Mouse (Mus musculus) Patski (cell line): ENCODE measurements around the gene Bcl3. TPM values are rescaled to one million over a fixed set of nuclear protein-coding genes. Genes with fewer than 3 reads are reported as not detected.

Source experiments
- ATAC-seq: fragments of 100-300 bp; one replicate; pipeline ENCODE4 v1.8.0; 2021
- CTCF ChIA-PET: fragments of 350-600 bp; sonication (Branson Sonifier 250); formaldehyde crosslinking; loops from one replicate; lab custom pipeline; 2022; ENCODE audit warnings: inconsistent platforms; lab: Charles Lee
- POLR2A ChIA-PET: fragments of 350-600 bp; sonication (Branson Sonifier 250); formaldehyde crosslinking; loops from one replicate; lab custom pipeline; 2022; ENCODE audit warnings: antibody characterized with exemption, inconsistent platforms; lab: Charles Lee
- DNase-seq: peaks from one replicate; pipeline ENCODE4 v3.0.0-alpha.2; 2011; ENCODE audit warnings: low read depth, low spot score
- H3K27me3 ChIP-seq: fragments of 371-371 bp; one replicate; pipeline ENCODE4 v1.5.1; 2021
- CTCF ChIP-seq: fragments of 100-300 bp; IDR thresholded peaks from one replicate; pipeline ENCODE4 v1.5.1; 2021
- in situ Hi-C: fragments of 300-500 bp; cut with MboI; formaldehyde crosslinking; loops from 3 replicates; pipeline ENCODE4 v1.11.1; 2018; ENCODE audit warnings: low pct_unique_long_range_greater_than_20kb, mixed read lengths
- polyA plus RNA-seq: library from polyadenylated mRNA; unstranded; gene quantifications from one replicate; pipeline ENCODE4 v1.2.3, GENCODE M21; 2021

Gene Bcl3
- 70.5 TPM for polyA plus RNA-seq

GRCm38 (mm10) chr7:19822604-19823058, at the start of gene Bcl3:
Gene Bcl3 (minus strand): TSS chr7:19822770.
- ChIA-PET POLR2A (interaction anchor here (0.7 to 2.8 kb wide), 4 partner anchors 8 to 21 kb away, joined by 3 to 11 read pairs (median 3); no protein-coding TSS in a partner anchor), CTCF (interaction anchor here (0.7 to 1.8 kb wide), 4 partner anchors 8 to 22 kb away, joined by 3 to 7 read pairs (median 4); no protein-coding TSS in a partner anchor)
- DNase-seq (no peak), ATAC-seq (peak; percentile 4)
- H3K27me3 ChIP-seq, result no peaks in the 10 kb centered on the region
- in situ Hi-C loops, result no loop called here
- no peak for TF ChIP-seq CTCF

- CTCF ChIA-PET, result interaction anchor here (0.7 to 4.6 kb wide), 7 partner anchors 18 to 82 kb away, joined by 3 to 30 read pairs (median 4); no protein-coding TSS in a partner anchor
- peak; percentile 42 for ATAC-seq
- in situ Hi-C loops, result loop anchor here (5.0 kb wide), 1 partner anchor 70 kb away; no protein-coding TSS in a partner anchor
- no peak for DNase-seq
- no peak for TF ChIP-seq CTCF
- H3K27me3 ChIP-seq, result no peaks in the 10 kb centered on the region
- POLR2A ChIA-PET, result no interaction called here
These were observed 49.5 kb upstream of the Bcl3 start for GRCm38 (mm10) chr7:19871943-19872601.

- no peak for TF ChIP-seq CTCF
- in situ Hi-C loops, result loop anchor here (5.0 kb wide), 1 partner anchor 69 kb away; no protein-coding TSS in a partner anchor
- DNase-seq (no peak), ATAC-seq (no peak)
- ChIA-PET POLR2A (no interaction called here), CTCF (interaction anchor here (1.3 to 4.6 kb wide), 4 partner anchors 69 to 81 kb away, joined by 4 to 30 read pairs (median 9); no protein-coding TSS in a partner anchor)
- no peaks in the 10 kb centered on the region for H3K27me3 ChIP-seq
These were observed 48.6 kb upstream of the Bcl3 start for GRCm38 (mm10) chr7:19871137-19871621.

GRCm38 (mm10) chr7:19867751-19868399, 45.3 kb upstream of the Bcl3 start:
- H3K27me3 ChIP-seq, result no peaks in the 10 kb centered on the region
- ATAC-seq (no peak), DNase-seq (no peak)
- no peak for TF ChIP-seq CTCF
- in situ Hi-C loops, result no loop called here
- ChIA-PET POLR2A (no interaction called here), CTCF (interaction anchor here (0.8 to 1.5 kb wide), 3 partner anchors 24 to 75 kb away, joined by 3 to 5 read pairs (median 4); partner anchors contain the start of gene Cblc)

- ChIA-PET POLR2A (no interaction called here), CTCF (interaction anchor here (0.7 to 1.5 kb wide), 5 partner anchors 17 to 76 kb away, joined by 3 to 8 read pairs (median 5); no protein-coding TSS in a partner anchor)
- in situ Hi-C loops, result no loop called here
- ATAC-seq (no peak), DNase-seq (no peak)
- no peak for TF ChIP-seq CTCF
- H3K27me3 ChIP-seq, result no peaks in the 10 kb centered on the region
These were observed 43.9 kb upstream of the Bcl3 start for GRCm38 (mm10) chr7:19866490-19866889.

- CTCF ChIA-PET, result interaction anchor here (1.4 to 1.5 kb wide), 2 partner anchors 16 to 62 kb away, joined by 5 to 8 read pairs; no protein-coding TSS in a partner anchor
- no peaks in the 10 kb centered on the region for H3K27me3 ChIP-seq
- ATAC-seq (no peak), DNase-seq (no peak)
- in situ Hi-C loops, result no loop called here
- POLR2A ChIA-PET, result no interaction called here
- TF ChIP-seq CTCF, result no peak
These were observed 42.9 kb upstream of the Bcl3 start for GRCm38 (mm10) chr7:19865246-19866036.

- no peaks in the 10 kb centered on the region for H3K27me3 ChIP-seq
- ChIA-PET POLR2A (no interaction called here), CTCF (interaction anchor here (1.0 to 1.3 kb wide), 4 partner anchors 19 to 67 kb away, joined by 3 read pairs; no protein-coding TSS in a partner anchor)
- ATAC-seq, result no peak
- TF ChIP-seq CTCF, result no peak
- no peak for DNase-seq
- in situ Hi-C loops, result no loop called here
These were observed 41.7 kb upstream of the Bcl3 start for GRCm38 (mm10) chr7:19864241-19864640.

- CTCF ChIA-PET, result no interaction called here
- POLR2A ChIA-PET, result no interaction called here
- H3K27me3 ChIP-seq, result no peaks in the 10 kb centered on the region
- DNase-seq (no peak), ATAC-seq (no peak)
- TF ChIP-seq CTCF, result no peak
- in situ Hi-C loops, result no loop called here
These were observed 38.6 kb upstream of the Bcl3 start, which contains the start of gene Ceacam16 for GRCm38 (mm10) chr7:19861199-19861598. Gene Ceacam16 (minus strand): TSS chr7:19861299.

GRCm38 (mm10) chr7:19859740-19860139, 37.2 kb upstream of the Bcl3 start:
- ATAC-seq, result no peak
- no peak for TF ChIP-seq CTCF
- CTCF ChIA-PET, result no interaction called here
- in situ Hi-C loops, result no loop called here
- H3K27me3 ChIP-seq, result no peaks in the 10 kb centered on the region
- no peak for DNase-seq
- POLR2A ChIA-PET, result no interaction called here

GRCm38 (mm10) chr7:19856283-19856682, 33.7 kb upstream of the Bcl3 start:
- ChIA-PET POLR2A (no interaction called here), CTCF (no interaction called here)
- TF ChIP-seq CTCF, result no peak
- in situ Hi-C loops, result no loop called here
- DNase-seq, result no peak
- no peak for ATAC-seq
- H3K27me3 ChIP-seq, result peaks cover 19% of the 10 kb centered on the region
